Mouse (Mus musculus) left cerebral cortex, adult 11 months (tissue): ENCODE data around the gene Sox14.

Experiments
- DNase-seq: peaks from one replicate; pipeline ENCODE4 v3.0.0; 2022; ENCODE audit warnings: low spot score

Gene Sox14

DNA sequence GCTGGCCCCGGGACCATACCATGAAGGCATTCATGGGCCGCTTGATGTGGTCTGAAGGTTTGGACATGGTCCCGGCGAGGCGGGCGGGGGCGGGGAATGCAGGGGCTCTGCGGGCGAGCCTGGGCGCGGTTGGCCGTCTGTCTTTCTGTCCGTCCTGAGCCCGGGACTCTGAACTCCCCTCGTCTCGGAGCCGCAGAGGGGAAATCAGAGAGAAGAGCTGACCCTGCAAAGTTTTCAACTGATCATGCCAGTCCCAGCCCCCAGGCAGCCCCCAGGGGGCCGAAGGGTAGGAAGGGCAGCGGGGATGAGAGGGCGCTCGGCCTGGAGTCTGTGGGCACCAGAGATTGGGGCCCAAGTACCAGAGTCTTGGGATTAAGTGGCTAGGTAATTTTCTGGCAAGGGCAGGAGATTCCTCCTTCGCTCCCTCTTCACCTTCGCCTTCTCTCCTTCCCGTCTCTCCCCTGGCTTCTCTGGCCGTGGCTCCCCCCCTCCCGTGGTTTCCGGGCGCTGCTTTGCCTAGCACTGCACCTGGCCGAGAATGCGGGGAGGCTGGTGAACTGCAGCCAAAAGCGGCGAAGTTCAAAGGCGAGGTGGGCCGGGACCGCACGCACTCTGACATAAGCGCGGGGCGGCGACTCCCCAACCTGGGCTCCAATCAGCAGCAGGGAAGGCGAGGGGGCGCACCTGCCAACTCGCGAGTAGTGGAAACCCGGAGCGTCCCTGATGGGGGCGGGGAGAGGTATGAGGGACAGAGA, at the start of gene Sox14:
Gene Sox14, minus strand, starts transcription at position 553 of the 755 bp plus-strand sequence.
- no peak for DNase-seq

GRCm38 (mm10) chr9:99879311-99879710, 3.3 kb upstream of the Sox14 start:
- DNase-seq, result no peak

GRCm38 (mm10) chr9:99878588-99878987, 2.6 kb upstream of the Sox14 start:
- DNase-seq, result no peak

- no peak for DNase-seq
Measured at GRCm38 (mm10) chr9:99877056-99877546, 1.1 kb upstream of the Sox14 start.

- DNase-seq, result no peak
Measured at GRCm38 (mm10) chr9:99876373-99877055, 544 bp upstream of the Sox14 start.

GRCm38 (mm10) chr9:99874735-99875617, 994 bp downstream of the Sox14 start:
- no peak for DNase-seq

DNA sequence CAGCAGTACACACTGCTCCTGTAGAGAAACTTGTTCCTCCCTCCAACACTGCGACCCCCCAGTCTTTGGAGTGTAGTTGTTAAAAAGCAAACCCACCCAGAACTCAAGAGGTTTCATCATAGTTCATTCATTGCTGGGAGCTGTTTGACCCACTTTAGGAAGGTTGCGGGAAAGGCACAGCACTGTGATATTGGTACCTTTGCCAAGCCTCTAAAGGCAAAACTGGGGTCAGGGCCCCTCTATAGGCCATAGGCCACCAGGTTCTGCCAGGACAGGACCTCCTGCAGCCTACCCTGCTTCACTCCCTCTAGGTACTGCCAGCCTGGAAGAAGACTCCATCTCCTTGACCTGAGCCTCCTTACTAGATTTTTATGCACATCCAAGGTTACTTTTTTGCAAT, 2.2 kb downstream of the Sox14 start:
- no peak for DNase-seq

DNA sequence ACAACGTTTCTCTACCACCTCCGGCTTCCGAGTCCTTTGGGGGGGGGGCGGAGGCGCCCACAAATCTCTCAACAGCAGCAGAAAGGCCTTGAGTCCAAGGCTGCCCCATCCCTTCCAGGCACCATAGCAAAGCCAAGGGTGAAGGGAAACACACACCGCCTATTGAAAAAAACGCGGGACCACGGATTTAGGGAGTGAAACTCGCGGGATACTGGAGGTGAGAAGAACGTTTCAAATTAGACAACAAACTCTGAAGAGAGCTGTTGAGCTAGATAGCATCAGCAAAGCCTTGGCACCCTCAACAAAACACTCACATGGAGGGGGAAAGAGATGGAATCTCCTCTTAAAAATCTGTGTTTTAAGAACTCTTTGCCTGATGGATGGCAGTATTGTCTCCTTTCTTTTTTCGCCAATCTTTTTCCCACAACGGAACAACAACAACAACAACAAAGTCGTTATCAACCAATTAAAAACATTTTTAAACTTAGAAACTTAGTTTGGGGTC, 2.8 kb downstream of the Sox14 start:
- no peak for DNase-seq

- DNase-seq, result no peak
Measured at GRCm38 (mm10) chr9:99872204-99873115, 3.5 kb downstream of the Sox14 start.

GRCm38 (mm10) chr9:99871556-99872203, 4.3 kb downstream of the Sox14 start:
- DNase-seq, result no peak

GRCm38 (mm10) chr9:99870780-99871555, 5.0 kb downstream of the Sox14 start:
- DNase-seq, result no peak

- DNase-seq, result no peak
Measured at GRCm38 (mm10) chr9:99869936-99870779, 5.8 kb downstream of the Sox14 start.

- DNase-seq, result no peak
Measured at GRCm38 (mm10) chr9:99869275-99869674, 6.7 kb downstream of the Sox14 start.

GRCm38 (mm10) chr9:99868606-99869005, 7.4 kb downstream of the Sox14 start:
- no peak for DNase-seq

GRCm38 (mm10) chr9:99868054-99868453, 7.9 kb downstream of the Sox14 start:
- DNase-seq, result no peak

DNA sequence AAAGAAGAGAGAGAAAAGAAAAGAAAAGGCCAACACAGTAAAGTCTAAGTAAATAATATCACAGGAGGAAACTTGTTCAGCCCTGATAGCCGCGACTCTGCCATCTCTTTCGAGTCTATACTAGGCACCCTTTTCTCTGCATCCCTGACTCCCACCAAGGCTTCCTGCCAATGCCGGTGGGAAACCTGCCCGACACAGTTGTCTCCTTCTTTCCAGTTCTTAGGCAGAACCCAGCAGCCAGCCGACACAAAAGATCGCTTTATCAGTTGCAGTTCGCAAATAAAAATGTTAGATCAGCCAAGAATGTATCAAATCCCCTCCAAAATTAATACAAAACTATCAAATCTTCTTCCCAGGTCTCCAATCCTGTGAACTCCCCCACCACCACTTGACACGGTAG, 13.0 kb downstream of the Sox14 start:
- no peak for DNase-seq

GRCm38 (mm10) chr9:99854486-99854885, 21.5 kb downstream of the Sox14 start:
- DNase-seq, result no peak

GRCm38 (mm10) chr9:99853356-99853755, 22.6 kb downstream of the Sox14 start:
- no peak for DNase-seq

DNA sequence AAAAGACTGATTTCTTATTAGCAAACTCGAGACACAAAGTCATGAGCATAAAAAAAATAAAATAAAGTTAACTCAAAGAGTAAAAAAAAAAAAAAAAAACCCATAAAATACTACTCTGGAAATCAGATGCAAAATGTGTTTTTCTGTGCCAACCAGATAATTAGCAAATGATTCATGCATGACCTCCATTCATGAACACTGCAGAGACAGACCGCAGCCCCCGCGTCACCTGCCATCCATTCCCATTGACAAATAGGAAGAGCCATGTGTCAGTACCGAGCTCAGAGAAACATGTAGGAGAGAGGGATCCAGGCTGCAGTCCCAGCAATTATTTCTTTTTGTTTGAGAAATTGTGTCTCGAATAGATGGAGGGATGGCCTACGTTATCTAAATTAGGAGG, 25.6 kb downstream of the Sox14 start:
- DNase-seq, result no peak
